Mouse (Mus musculus) erythroblast, adult 5-6 weeks (primary cell): ENCODE results near the gene Rpl13a. TPM values are rescaled to one million over a fixed set of nuclear protein-coding genes. Genes with fewer than 3 reads are reported as not detected.
A peak's percentile ranks its signal among the peaks of the same experiment; 100 is the strongest.
"Not testable (repeated sequence)": the region's sequence is repeated elsewhere in the genome, so short reads cannot be mapped to it uniquely, and the experiment has no call there.

Source experiments
- ATAC-seq: replicated peaks from 2 replicates; pipeline ENCODE4 v1.8.0; 2016; ENCODE audit warnings: moderate number of reproducible peaks, mild to moderate bottlenecking, moderate TSS enrichment, inconsistent platforms; ENCODE audit not compliant: poor library complexity, low FRiP score, severe bottlenecking
- total RNA-seq, 2 experiments: library from RNA; stranded (forward) in 1 of 2; stranded (reverse) in 1 of 2; fragments of 150-400 nt in 1 of 2; fragments of 200-764, 138-1000 nt in 1 of 2; gene quantifications; 2 replicates each; pipeline versions ENCODE4 v1.2.3 to v1.2.4; 2015 to 2017; ENCODE audit warnings: low replicate concordance in 2 of 2

Gene Rpl13a
- total RNA-seq (2015; ENCODE audit: low replicate concordance) (517 and 725 TPM in 2 replicates), total RNA-seq (2017; ENCODE audit: low replicate concordance) (475 and 688 TPM in 2 replicates)

- peak; percentile 85 for ATAC-seq
Measured at GRCm38 (mm10) chr7:45128624-45129246, at the start of gene Rpl13a. Gene Rpl13a (minus strand): TSS chr7:45128761.

- ATAC-seq, result no peak
Measured at GRCm38 (mm10) chr7:45176356-45176755, 47.8 kb upstream of the Rpl13a start.

DNA sequence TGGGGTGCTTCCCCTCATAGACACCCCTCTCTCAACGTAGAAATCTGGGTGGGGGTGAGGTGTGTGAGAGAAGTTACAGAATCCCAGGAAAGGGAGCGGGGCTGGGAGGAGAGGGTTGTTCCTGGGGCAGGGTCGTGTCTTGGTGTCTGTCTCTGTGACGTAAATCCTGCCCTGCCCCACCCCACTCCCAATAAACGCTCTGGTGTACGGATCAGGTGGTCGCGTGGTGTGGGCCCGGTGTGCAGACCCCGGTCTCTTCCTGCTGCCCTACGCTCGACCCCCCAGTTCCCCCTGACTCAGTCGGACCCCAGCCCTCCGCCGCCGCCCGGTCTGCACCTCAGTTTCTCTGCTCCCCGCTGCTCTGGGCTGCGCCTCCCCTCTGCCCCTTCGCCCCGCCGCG is 47.4 kb upstream of the Rpl13a start:
- no peak for ATAC-seq

GRCm38 (mm10) chr7:45175398-45175797 is 46.8 kb upstream of the Rpl13a start:
- no peak for ATAC-seq

GRCm38 (mm10) chr7:45174567-45175280 is 46.2 kb upstream of the Rpl13a start:
- ATAC-seq, result no peak

- ATAC-seq, result not testable (repeated sequence)
Measured at GRCm38 (mm10) chr7:45173772-45174171, 45.2 kb upstream of the Rpl13a start.

DNA sequence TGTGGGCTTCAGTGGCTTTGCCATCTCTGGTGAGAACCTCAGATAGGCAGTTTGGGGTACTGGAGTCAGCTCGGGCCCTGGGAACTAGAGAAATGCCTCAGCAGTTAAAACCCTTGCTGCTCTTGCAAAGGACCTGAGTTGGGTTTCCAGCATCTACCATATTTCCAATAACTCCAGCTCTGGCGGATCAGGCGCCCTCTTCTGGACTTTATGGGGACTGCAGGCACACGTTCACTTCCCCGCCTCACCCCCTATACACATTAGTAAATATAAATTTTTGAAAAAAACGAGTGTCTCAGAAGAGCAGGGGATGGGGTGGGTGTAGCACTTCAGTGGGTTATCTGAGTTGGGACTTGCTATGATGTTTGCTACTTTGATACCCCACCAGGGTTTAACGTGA is 44.4 kb upstream of the Rpl13a start:
- ATAC-seq, result 0 out of 2 replicates have a peak, but pooled peaks have one; percentile 52

- 0 out of 2 replicates have a peak, but pooled peaks have one; percentile 38 for ATAC-seq
Measured at GRCm38 (mm10) chr7:45169495-45169894, 40.9 kb upstream of the Rpl13a start.

- no peak for ATAC-seq
Measured at GRCm38 (mm10) chr7:45168656-45169055, 40.1 kb upstream of the Rpl13a start.

- ATAC-seq, result no peak
Measured at GRCm38 (mm10) chr7:45167761-45168445, 39.3 kb upstream of the Rpl13a start.

GRCm38 (mm10) chr7:45166950-45167401 is 38.4 kb upstream of the Rpl13a start:
- no peak for ATAC-seq

- no peak for ATAC-seq
Measured at GRCm38 (mm10) chr7:45165701-45166100, 37.1 kb upstream of the Rpl13a start.

- ATAC-seq, result no peak
Measured at GRCm38 (mm10) chr7:45164833-45165232, 36.3 kb upstream of the Rpl13a start.

DNA sequence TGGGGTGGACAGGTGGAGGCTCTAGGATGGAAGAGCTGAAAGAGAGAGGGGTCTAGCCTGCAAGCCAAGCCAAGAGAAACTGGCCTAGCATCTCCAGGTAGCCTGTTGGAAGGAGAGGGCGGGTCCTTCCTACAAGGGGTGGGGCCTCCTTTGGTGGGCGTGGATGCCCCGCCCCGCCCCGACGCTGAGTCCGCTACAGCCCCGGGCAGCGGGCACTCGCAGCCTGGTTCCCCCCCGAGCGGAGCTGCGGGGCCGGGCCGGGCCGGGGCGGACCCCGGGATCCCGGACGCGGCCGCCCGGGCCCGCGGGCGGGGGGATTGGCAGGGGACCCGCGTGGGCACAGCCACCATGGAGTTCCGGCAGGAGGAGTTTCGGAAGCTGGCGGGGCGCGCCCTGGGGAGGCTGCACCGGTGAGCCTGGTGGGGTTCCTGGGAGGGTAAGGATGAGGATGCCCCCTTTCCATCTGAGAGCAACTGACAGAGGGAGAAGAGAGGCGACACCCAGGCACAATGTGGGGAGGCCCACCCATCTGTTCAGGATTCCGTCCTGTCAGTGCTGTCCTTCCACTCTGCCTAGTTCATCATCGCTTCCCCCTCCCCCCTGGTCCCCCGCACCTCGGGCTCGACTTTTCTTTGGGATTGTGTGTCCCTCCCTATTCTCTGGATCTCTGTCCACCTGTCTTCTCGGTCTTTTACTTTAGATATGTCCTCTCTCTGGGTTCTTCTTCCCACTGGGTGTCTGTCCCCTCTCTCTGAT is 35.4 kb upstream of the Rpl13a start, which contains the start of gene Slc17a7:
TSS of gene Slc17a7 (plus strand) at position 215 of the 756 bp plus-strand sequence.
- ATAC-seq, result 0 out of 2 replicates have a peak, but pooled peaks have one; percentile 50

DNA sequence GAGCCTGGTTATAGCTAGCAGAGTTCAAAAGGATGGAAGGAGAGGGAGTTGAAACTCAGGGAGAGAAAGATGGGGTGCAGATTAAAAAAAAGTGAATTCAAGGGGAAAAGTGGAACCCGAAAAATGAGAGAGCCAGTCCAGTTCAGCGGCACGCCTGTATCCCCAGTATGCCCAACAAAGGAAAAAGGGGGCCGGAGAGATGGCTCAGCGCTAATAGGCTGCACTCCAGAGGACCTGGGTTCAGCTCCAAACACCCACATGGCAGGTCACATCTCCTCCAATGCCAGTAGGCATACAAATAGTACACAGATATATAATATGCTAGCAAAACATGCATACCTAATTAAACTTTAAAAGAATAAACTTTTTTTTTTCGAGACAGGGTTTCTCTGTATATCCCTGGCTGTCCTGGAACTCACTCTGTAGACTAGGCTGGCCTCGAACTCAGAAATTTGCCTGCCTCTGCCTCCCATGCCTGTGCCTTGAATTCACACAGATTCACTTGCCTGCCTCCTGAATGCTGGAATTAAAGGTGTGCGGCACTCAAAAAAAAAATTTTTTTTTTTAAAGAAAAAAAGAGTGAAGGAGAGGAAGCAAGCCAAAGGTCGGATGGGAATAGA is 34.5 kb upstream of the Rpl13a start:
- no peak for ATAC-seq

DNA sequence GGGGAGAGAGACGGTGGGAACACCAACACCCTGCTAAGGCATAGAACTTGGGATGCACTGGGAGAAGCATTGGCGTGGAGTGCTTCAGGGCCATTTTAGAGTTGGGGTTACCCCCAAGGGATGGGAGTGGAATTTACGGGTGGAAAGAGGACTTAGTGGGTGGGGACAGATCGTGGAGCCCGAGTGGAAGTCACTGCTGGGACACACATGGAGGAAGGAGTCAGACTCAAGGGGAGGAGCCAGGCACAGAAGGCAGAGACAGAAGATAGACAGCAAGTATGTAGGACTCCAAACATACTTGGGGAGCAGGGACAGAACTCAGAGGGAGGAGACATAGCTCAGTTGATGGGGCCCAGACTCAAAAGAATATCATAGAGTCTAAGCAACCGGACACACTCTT is 34.0 kb upstream of the Rpl13a start:
- ATAC-seq, result no peak

GRCm38 (mm10) chr7:45161612-45162473 is 33.3 kb upstream of the Rpl13a start:
- peak; percentile 84 for ATAC-seq

DNA sequence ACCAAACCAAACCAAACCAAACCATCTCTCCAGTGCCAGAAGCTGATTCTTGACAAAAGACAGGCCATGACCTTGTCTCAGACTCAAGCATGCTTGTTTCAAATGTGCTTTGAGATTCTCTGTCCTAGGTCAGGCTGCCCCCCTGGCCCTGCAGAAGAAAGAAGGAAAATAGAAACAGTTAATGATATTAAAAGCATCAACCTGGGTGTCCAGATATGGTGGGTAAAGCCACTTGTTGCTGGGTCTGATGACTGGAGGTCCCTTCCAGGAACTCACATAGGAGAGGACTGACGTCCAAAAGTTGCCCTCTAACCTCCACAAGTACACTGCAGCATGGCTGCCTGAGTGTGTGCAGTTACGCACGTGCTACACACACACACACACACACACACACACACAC is 32.3 kb upstream of the Rpl13a start:
- ATAC-seq, result no peak
